Mouse (Mus musculus) kidney, postnatal 10 days (tissue): ENCODE results near the gene Gm20662.

Experiments used
- DNase-seq: peaks from one replicate; pipeline ENCODE4 v3.0.0; 2021; ENCODE audit warnings: mixed read lengths

Gm20662 gene

DNA sequence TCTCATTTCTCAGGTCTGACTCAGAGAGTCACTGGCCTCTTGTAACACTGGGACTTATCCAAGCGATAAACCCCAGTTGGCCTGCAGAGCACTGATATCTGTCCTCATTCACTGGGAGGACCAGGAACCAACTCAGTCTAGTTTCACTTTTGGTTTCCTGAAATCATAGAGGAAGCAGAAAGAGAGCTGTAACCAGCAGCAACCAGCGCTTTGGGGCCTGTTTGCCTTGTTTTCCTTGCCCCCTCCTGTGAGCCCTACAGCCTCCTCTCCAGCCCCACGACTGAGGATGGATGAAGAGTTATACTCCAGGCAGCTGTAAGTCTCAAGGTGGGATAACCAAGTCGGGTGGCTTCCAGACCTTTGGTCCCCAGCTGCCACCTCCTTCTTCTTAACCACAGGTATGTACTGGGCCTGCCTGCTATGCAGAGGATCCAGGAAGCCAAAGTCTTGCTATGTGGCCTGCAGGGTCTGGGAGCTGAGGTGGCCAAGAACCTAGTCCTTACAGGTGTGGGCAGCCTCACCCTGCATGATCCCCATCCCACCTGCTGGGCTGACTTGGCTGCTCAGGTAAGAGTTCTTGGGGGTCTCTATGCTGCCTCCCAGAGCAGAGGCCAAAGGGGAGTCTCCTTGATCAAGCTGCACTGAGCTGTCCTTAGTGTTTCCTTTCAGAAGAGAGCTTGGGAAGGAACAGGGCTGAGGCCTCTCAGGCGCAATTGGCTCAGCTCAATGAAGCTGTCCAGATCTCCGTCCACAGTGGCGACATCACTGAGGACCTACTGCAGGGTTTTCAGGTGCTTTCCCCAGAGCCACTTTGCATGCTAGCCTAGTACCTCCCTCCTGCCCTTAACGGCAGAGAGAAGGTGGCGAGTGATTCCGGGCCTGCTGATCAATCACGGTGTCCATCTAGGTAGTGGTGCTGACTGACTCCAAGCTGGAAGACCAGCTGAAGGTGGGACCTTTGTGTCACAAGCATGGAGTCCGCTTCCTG is 20.5 kb upstream of the Gm20662 start, which contains the start of gene Uba7:
TSS of gene Uba7 (plus strand) at position 107 of the 988 bp plus-strand sequence.
- peak; percentile 40 for DNase-seq

DNA sequence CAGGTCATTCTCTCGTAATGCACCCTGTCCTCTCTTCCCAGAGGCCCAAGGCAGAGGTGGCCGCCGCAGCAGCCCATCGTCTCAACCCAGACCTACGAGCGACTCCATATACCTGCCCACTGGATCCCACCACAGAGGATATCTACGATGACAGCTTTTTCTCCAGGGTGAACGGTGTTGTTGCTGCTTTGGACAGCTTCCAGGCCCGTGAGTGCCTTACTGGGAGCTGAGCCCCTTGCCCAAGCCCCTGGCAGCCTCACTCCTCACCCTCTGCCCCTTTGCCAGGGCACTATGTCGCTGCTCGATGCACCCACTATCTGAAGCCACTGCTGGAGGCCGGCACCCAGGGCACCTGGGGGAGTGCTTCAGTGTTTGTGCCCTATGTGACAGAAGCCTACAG is 17.3 kb upstream of the Gm20662 start:
- no peak for DNase-seq

DNA sequence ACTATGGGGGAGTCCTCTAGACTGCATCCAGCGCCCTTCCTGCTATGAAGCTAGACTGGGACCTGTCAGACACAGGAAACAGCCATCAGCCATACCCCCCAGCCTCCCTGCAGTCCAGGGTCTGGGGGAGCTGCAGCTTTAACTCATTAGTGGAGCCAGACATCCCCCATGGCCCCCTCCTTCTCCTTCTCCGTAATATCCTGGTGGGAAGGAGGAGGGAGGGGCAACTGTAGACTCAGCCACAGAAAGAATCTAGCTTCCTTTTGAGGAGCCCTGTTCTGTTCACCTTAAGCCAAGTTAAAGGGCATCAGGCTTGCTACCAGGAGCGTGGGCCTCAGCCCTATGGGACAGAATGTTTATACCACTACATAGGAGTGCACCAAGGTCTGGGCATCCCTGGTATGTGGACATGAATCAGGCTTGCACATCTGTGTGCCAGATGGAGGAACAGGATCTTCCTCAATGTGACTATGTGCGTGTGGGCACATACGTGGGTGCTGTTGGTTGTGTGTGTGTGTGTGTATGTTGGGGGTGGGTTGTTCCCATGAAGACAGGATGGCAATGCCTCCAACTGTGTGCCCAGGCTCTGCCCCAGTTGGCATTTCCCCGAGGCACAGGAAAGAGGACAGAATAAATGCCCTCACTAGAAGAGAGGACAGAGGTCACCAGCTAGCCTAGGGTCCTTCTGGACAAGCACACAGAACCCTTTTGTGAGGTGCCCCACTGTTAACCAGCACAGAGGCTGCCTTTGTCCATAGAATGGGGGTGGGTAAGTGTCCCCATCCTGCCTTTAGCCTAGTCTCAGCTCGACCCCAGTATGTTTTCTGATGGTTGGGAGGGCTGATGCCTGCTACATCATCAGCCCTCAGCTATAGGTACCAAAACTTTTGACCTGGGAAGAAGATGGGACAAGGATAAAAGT is 14.2 kb upstream of the Gm20662 start:
- peak; percentile 78 for DNase-seq

DNA sequence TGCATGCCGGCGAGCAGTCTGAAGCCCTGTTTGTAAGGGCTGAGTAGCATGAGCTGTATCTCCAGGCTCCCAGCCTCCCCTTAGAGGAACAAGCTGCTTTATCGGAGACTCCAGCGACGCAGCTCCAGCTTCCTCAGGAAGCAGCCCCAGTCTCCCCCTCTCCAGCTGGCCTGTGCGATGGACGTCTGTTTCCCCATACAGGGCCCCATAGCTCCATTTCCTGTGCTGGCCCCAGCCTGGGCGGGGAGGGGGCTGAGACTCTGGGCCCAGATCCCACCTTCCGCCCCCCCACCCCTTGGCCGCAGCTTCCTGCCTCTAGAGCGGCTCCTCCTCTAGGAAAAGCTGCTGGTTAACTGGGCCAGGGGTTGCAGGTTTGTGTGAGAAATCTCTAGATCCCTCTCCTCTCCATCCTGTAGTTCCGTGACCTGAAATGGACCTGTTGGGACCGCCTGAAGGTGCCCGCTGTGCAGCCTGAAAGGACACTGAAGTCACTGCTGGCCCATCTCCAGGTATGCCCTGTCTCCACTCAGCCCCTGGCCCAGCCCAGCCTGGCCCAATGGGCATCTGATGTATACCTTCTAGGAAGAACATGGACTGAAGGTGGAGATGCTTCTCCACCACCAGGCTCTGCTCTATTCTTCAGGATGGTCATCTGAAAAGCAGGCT is 13.3 kb upstream of the Gm20662 start, which contains the start of gene Gm20661:
TSS of gene Gm20661 (plus strand) at position 378 of the 666 bp plus-strand sequence.
- DNase-seq, result peak; percentile 93

DNA sequence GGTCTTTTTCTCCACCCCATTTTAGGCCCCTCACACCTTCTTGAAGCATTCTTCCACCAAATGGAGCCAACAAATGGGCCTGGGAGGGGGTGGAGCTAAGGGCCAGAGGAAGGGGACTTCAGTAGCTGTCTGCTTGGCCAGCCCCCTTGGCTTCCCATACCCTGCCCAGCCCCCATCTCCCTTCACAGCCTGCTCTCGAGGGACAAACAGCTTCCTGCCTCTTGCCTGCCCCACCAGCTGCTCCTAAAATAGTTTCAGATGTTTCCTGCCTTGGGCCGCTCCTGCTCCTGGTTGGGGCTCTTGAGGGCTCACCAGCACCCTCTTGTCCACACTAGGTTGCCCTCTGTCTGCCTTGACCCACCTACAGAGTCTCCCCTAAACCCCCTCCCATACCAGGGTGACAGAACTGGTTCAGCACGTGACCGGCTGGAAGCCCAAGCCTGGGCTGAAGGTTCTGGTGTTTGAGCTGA is 12.7 kb upstream of the Gm20662 start:
- DNase-seq, result peak; percentile 94

DNA sequence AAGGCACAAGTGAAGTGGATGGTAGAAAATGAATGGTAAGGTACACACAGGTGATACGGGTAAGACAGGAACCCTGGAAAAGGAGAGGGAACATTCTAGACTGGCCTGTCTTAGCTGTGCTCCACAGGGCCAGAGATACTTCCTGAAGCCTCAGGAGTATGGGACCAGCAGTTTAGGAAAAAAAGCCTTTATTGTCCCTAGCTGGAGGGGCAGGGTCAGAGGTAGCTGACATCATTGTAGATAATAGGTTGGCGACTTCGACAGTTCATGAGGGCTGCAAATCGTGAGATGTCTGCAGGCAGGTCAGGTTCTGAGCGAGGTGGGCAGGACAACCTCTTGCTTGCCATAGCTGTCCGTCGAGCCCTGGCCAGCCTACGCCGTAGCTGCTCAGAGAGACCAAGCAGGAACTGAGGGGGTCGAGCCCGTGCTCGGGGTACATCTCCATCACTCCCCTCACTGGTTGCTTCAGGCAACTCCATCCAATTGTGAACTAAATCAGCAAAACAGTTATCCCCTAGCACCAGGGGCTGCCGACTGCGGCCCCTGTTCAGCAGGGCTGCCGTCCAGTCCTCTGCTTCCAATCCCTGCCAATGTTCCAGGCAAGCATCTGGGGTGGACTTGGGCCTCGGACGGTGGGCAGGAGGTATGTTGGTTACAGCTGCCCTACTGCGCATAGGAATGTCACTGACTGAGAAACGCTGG is 11.9 kb upstream of the Gm20662 start:
- DNase-seq, result peak; percentile 51

DNA sequence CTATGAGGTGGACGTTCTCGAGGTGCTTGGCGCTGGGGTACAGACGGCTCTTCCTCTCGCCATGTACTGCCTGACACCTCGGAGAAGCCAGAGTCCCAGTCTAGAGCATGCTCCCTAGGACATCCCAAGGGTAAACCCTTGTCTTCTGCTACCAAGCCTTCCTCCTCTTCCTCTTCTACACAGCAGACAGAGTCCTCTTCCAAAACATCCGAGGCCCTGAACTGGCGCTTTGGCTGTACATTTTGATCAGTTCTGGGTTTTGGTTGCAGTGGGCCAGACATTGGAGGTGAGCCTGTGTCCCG is 11.4 kb upstream of the Gm20662 start:
- no peak for DNase-seq

DNA sequence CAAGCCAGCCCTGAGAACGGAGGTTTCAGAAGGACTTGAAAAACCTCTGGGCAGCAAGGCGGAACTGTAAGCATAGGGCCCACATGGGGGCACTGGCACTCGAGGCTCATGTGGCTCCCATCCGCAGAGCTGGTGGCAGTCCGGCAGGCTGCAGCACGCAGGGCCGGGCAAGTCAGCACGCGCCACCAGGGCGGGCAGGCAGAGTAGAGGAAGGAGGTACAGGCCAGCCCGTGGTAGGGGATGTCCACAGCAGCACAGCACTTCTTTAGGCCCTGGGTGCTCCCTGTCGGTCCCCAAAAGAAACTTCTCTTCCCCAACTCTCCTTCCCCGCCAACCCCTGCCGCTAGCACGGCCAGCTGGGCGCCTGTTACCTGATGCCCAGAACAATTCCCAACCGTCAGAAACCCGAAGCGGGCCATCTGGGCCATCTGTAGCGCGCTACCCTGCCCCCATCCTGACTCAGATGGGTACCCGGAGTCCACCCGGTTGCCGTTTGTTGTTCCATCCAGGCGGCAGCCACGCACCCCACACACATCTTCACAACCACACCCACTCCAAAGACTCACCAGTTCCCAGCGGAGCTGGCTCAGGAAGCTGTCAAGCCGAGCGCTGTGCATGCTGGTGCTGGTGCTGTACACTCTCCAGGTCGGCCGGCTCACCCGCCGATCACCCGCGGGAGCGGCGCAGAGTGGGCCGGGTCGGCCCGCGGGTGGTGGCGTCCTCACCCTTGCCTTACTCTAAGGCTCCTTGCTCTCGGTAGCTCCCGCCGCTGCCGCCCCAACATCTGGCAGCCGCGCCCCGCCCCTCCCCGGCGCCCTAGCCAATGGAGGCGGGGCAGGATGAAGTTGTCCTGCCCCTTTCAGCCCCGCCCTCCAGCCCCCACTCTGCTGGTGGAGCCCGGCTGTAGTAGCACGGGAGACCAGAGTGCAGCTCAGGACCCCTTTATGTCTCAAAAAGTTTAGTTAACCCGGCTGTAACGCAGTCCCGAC is 10.7 kb upstream of the Gm20662 start, which contains the start of gene Inka1:
TSS of gene Inka1 (minus strand) at position 749 of the 989 bp plus-strand sequence.
- DNase-seq, result peak; percentile 96

DNA sequence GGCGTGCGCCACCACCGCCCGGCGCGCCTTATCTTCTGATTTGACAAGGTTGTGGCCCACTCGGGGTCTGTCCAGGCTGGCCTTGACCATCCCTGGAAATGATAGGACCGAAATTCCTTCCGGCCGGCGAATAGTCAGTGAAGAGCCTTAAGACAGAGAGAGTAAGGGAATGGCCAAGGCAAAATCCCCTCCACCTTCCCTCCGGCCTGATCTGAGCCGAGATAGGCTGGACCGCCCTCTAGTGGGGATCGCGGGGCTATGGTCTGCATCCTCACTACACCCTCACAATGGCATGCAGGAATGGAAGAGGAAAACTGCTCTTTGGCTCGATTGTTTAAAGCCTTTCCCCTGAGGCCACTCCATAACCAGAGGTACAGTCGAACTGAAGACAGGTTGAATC is 9.8 kb upstream of the Gm20662 start:
- peak; percentile 91 for DNase-seq

DNA sequence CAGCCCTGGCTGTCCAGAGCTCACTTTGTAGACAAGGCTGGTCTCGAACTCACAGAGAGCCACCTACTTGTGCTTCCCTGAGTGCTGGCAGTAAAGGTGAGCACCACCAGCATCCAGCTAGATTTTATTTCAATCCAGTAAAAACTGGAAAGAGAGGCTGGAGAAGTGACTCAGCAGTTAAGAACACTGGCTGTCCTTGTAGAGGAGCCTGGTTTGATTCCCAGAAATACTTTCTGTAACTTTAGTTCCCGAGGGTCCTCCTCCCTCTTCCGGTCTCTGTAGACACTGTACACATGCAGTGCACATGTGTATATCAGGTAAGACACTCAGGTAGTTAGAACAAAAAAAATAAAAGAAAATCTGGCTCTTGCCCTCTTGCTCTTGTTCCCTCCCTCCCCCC is 8.2 kb upstream of the Gm20662 start:
- DNase-seq, result no peak

DNA sequence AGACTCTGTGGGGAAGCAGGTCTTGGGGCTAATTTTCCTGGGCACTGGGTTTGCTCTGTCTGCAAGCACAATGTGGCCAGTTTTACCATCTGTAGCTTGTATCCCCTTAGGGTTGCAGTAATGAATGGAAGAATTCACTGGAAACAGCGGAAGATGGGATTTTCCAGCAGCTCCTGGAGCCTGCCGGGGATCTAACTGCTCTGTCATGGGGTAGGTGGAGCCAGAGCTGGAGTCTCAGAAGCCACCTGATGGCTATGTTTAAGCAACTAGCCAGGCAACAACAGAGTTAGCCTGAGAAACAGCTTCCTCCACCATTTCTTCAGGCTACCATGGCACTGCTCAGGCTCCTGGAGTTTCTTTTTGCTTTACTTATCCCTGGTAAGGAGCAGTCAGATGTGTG is 4.0 kb upstream of the Gm20662 start, which contains the start of gene Cdhr4:
TSS of gene Cdhr4 (plus strand) at position 301 of the 400 bp plus-strand sequence.
- no peak for DNase-seq

DNA sequence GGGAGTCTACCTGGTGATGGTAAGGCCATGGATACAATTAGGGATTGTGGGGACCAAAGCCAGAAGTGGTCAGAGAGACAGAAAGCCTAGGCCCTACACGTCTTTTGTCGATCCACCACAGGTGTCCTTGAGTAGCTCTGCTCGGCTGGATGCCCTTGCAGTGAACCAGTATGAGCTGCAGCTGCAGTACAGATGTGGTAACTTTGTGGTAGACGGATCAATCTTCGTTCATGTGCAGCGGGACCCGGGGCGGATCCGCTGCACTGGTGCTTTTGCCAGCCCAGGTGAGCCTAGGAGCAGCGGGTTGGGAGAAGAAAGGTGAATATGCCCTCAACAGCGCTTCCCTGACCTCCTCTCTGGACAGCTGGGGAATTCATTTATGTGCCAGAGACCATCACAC is 3.1 kb upstream of the Gm20662 start:
- DNase-seq, result no peak

DNA sequence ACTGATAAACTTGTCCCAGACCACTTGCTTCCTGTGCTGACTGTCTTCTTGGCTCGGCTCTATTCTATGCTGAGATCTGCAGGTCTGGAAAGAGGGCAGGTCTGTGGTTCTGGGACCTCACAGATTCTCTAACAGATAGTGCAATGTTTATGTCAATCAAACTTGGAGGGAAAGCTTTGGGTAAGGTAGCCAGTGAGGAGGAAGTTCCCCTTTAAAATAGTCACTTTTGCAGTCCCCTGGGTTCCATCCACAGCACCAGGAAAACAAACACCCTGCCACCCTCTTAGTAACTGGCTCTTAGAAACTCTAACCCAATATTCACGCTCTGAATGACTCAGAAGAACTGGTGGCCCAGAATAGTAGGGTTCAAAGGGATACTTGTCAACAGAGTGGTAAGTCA is 1.7 kb upstream of the Gm20662 start:
- no peak for DNase-seq

DNA sequence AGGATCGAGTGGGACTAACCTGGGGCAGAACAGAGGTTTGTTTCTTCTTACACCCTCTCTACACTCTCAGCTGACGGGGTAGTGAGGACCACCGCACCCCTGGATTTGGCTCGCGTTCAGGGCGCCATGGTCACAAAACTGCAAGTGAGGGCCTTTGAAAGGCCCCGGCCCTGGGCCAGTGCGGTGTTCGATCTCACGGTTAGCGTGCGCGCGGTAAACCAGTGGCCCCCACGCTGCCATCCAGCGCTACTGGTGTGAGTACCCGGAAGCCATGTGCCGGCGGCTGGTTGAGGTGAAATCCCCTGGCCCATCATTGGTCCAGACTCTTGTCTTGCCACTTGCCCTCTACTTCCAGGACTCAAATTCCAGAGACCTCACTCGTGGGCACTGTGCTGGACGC is 636 bp upstream of the Gm20662 start:
- DNase-seq, result no peak

DNA sequence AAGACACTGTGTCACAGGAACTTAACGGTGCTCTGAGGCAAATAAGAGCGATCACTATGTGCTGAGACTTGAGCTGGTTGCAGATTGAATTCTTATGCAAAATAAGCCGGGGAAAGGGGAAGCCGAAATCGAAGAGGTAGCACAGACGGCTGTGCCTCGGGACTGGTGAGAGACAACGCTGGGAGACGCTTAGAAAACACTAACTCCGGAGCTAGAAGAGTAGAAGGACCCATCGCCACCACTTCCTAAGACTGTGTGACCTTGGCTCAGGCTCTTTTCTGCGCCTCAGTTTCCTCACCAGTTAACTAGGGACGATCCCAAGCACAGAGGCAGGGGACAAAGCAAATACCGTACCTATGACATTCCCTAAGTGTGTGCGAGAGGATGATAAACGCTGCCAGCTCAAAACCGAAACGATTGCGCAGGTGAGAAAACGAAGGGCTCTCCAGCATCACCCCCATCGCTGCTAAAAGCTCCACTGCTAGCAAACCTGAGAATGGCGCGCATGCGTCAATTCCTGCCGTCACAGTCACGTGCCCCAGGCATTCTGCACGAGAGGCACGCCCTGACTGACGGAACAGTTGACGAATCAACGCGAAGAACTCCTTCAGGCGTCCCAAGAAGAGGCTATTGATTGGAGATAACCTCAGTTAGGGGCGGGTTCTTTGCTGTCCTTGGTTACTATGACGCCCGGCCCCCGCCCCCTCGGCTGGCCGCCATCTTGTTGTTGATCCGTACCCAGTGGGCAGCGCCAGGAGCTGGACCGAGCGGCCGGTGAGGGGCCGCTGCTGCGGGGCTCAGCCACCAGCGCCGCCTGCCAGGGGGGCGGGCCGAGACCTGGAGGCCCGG is 6.0 kb downstream of the Gm20662 start, which contains the start of gene Ip6k1:
TSS of gene Ip6k1 (plus strand) at position 580 of the 849 bp plus-strand sequence.
- peak; percentile 100 for DNase-seq

DNA sequence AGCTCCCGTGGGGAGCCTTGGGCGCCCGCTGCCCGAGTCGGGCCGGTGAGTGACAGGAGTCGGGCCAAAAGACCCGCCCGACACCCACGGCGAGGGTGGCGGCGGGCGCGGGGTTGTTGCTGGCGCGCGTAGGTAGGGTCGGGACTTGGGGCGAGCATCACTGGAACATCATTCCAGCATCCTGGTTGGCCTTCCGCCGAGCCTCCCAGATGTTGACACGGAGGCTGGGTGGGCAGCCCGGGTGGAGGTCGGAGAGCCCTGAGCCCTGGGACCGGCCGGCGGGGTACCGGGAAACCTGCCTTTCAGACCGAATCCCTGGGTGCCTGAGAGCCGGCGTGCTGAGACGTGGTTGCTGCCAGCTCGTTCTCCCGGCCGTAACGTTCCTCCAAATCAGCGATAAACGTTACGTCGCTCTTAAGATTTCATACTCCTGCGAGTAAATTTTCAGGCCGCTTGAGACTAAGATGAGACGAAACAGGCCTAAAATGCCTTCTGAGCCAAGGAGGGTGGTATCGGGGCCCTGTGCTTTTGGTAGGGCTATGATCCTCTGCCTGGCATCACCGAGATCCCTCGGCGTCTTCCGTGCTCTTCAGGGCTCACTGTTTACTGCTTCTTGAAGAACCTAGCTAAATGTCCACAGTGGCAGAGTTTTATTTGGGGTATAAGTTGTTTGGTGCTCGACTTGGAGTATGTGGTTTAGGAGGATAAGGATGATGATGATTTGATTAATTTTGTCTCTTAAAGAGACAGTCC is 6.8 kb downstream of the Gm20662 start:
- DNase-seq, result no peak

DNA sequence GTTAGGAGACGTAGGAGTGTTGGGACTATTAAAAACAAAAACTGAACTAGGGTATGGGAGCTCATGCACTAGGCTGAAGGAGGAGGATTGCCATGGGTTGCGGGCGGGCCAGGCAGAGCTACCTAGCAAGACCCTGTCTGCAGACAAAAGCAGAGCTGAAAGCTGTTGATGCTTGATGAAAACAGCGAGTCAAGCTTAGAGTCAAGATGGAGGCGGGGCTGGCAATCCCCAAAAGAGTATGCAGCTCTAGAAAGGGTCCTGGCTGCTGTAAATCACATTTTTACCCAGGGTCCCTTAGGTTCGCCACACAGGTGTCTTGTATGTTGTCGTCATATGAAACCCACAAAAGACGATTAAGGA is 7.4 kb downstream of the Gm20662 start:
- DNase-seq, result no peak

DNA sequence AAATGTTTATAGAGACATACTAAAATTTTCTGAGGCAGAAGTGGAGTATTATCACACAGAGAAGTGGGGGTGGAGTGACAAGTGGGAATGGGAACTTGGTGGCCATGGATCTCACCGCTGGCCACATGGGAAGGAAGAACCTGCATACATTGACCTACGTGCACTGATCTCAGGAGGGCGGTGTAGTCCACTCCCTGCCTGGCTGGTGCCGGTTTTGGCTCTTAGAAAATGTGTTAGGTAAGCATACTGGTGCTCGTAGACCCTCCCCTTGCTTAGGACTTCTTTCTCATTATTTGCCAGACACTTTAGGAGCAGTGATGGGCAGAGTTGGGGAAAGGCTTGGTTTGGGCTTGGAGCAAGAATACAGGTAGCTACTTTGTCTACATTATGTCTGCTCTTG is 11.9 kb downstream of the Gm20662 start:
- DNase-seq, result no peak

DNA sequence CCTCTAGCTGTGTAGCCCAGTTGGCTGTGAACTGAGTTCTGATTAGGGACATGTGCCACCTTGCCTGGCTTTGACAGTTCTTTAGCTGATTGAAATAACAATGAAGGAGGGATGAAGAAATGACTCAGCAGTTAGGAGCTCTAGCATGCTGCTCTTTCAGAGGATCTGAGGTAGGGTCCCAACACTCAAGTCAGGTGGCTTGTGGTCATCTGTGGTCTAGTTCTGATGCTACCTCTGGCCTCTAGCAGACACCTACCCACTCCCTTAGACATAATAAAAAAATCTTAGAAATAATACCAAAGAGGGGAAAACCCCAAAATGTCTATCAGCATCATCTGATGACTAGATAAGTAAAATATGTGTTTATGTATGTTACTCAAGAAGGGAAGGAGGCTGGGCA is 14.2 kb downstream of the Gm20662 start:
- DNase-seq, result no peak
